Mouse (Mus musculus) neutrophil, adult 59 days (primary cell): Measurements from ENCODE around the gene Hmgcs2. TPM values are rescaled to one million over a fixed set of nuclear protein-coding genes. Genes with fewer than 3 reads are reported as not detected.

Experiments
- total RNA-seq, 2 experiments: library from RNA; stranded (reverse); gene quantifications; 1 replicate in 1 of 2; 2 replicates in 1 of 2; pipeline ENCODE4 v1.2.4; 2023

Hmgcs2 gene
- under 1 TPM in 1 of 2 experiments, not detected in 1; 0.22 TPM for total RNA-seq

GRCm38 (mm10) chr3:98280204-98280932, at the start of gene Hmgcs2:
Gene Hmgcs2, plus strand, starts transcription at chr3:98280435.

GRCm38 (mm10) chr3:98339706-98340109, 59.5 kb downstream of the Hmgcs2 start, which contains the start of gene Phgdh:
Gene Phgdh, minus strand, starts transcription at chr3:98339990.

Other genes with a start within 250 kb of the Hmgcs2 start
- gene Adam30, start 119.8 kb upstream of the Hmgcs2 start, total RNA-seq: 1 to 10 TPM; 3.3 to 3.5 TPM
- gene Reg4, start 58.3 kb upstream of the Hmgcs2 start, total RNA-seq: not detected
- 10 to 100 TPM; 15.0 to 15.3 TPM for gene Phgdh, start 59.6 kb downstream of the Hmgcs2 start, total RNA-seq
- under 1 TPM; 0.29 to 0.40 TPM for gene Zfp697, start 102.0 kb downstream of the Hmgcs2 start, total RNA-seq
- not detected for gene Gm4450, start 176.7 kb downstream of the Hmgcs2 start, total RNA-seq
- not detected for gene Hsd3b4, start 230.1 kb downstream of the Hmgcs2 start, total RNA-seq